Mouse (Mus musculus) intestine, postnatal 0 days (tissue): ENCODE measurements at regions not wholly inside any gene's neighbourhood (a gene's known extent, or its start where the extent isn't known, plus 50 kb on each side); places are given as distances from the start of the nearest gene placed in this dataset.

Source experiments
- ATAC-seq: fragments of 200-750 bp; cut with Nextera tagmentation; 2 replicates; pipeline ENCODE4 v1.8.0; 2017; ENCODE audit warnings: mild to moderate bottlenecking, moderate TSS enrichment, moderate library complexity
- H3K27ac ChIP-seq: fragments of 300-500 bp; sonication (generic); 2 replicates; pipeline ENCODE4 v1.5.1; 2014; ENCODE audit warnings: mild to moderate bottlenecking, low read depth, low read length, moderate library complexity
- H3K27me3 ChIP-seq: fragments of 300-500 bp; sonication (generic); replicated peaks from 2 replicates; pipeline ENCODE4 v1.6.1; 2014; ENCODE audit warnings: low read length, mixed read lengths; ENCODE audit not compliant: control insufficient read depth, insufficient read depth
- H3K36me3 ChIP-seq: fragments of 300-500 bp; sonication (generic); 2 replicates; pipeline ENCODE4 v1.6.1; 2014; ENCODE audit warnings: mild to moderate bottlenecking, moderate library complexity; ENCODE audit not compliant: control insufficient read depth, insufficient read depth
- H3K4me1 ChIP-seq: fragments of 300-500 bp; sonication (generic); replicated peaks from 2 replicates; pipeline ENCODE4 v1.6.1; 2014; ENCODE audit warnings: antibody characterized with exemption, low read length, mixed read lengths; ENCODE audit not compliant: control insufficient read depth, insufficient read depth
- H3K4me2 ChIP-seq: fragments of 300-500 bp; sonication (generic); replicated peaks from 2 replicates; pipeline ENCODE4 v1.6.1; 2014; ENCODE audit warnings: low read depth, mild to moderate bottlenecking, moderate library complexity
- H3K4me3 ChIP-seq: fragments of 300-500 bp; sonication (generic); 2 replicates; pipeline ENCODE4 v1.5.1; 2014; ENCODE audit warnings: low read depth, low read length
- H3K9ac ChIP-seq: fragments of 300-500 bp; sonication (generic); 2 replicates; pipeline ENCODE4 v1.6.1; 2014; ENCODE audit warnings: mild to moderate bottlenecking, low read depth, low read length
- H3K9me3 ChIP-seq: fragments of 300-500 bp; sonication (generic); 2 replicates; pipeline ENCODE4 v1.6.1; 2016; ENCODE audit warnings: mixed run types; ENCODE audit not compliant: control insufficient read depth
- CTCF ChIP-seq: sonication (generic); IDR thresholded peaks from 2 replicates; pipeline ENCODE4 v1.5.1; 2016; ENCODE audit warnings: low read depth, mild to moderate bottlenecking, control low read depth, antibody characterized with exemption, moderate library complexity
- WGBS: fragments of 180-500 bp; shearing (Covaris S2); extraction: QIAGEN DNeasy Blood & Tissue Kit; methylation state at CpG from one replicate; pipeline ENCODE4 v1.1.7; 2014; 5-methylcytosine and 5-hydroxymethylcytosine counted together

DNA sequence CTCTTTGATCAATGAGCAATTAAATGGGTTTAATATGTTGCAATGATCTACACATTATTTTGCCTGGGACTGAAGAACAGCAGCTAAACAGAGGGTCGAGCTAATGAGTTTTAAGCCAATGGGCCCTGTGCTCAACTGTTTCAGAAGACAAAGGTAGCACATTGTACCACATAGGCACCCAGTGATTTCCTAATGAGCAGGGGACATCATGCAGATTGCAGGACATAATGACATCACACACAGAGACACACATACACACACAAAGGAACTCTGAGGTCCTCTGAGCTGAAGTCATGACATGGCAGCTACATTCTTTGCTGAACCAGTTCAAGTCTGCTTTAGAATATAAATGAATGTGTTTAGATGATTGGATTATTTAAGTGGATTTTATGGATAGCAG lies 71.9 kb downstream of the Zfp330 start:
- Histone ChIP-seq H3K4me1 (no peaks in the 10 kb centered on the region), H3K9me3 (no peaks in the 10 kb centered on the region), H3K36me3 (no peaks in the 10 kb centered on the region), H3K9ac (no peak overlapping the region), H3K27ac (no peak overlapping the region), H3K4me2 (no peak overlapping the region), H3K4me3 (no peak overlapping the region), H3K27me3 (no peaks in the 10 kb centered on the region)
- ATAC-seq = no peak
- 78% methylated on average over 1 of the region's 1 CpGs for WGBS
- TF ChIP-seq CTCF = no peak

DNA sequence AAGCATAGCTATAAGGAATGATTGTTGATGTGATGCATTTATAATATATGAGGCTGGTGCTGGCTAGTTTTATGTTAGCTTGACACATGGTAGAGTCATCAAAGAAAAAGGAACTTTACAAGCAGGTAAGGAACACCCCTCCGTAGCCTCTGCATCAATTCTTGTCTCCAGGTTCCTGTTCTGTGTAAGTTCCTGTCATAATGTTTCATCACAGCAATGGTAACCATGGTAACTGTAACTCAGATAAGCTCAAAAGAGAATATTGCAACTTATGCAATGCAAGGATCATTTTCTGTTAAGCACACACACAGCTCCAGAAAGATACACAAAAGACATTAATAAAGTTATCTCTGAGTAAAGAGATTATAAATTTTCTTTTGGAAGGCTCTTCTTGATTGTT lies 73.5 kb downstream of the Zfp330 start:
- Histone ChIP-seq H3K36me3 (no peaks in the 10 kb centered on the region), H3K27me3 (no peaks in the 10 kb centered on the region), H3K4me2 (no peak overlapping the region), H3K27ac (no peak overlapping the region), H3K4me1 (no peaks in the 10 kb centered on the region), H3K4me3 (no peak overlapping the region), H3K9me3 (no peaks in the 10 kb centered on the region), H3K9ac (no peak overlapping the region)
- 37% methylated on average over 1 of the region's 1 CpGs for WGBS
- TF ChIP-seq CTCF = no peak
- no peak for ATAC-seq

DNA sequence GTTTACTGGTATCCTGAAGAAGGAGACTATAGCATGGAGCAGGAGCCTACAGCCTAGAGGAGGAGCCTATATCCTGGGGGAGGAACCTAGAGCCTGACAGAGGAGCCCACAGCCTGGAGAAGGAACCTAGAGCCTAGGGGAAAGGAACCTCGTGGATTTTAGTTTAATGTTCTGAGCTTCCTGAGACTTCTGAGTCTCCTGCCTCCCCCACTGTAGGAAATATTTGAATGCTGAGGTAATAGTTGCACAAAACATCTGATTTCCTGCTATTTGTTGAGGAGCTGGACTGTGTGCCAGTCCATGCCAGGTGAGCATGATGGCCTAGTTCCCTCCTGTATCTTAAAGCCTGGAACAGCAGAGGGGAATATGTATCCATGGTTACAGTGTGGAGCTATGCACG lies 74.7 kb downstream of the Zfp330 start:
- Histone ChIP-seq H3K9me3 (no peaks in the 10 kb centered on the region), H3K27me3 (no peaks in the 10 kb centered on the region), H3K4me3 (no peak overlapping the region), H3K4me2 (no peak overlapping the region), H3K27ac (no peak overlapping the region), H3K36me3 (no peaks in the 10 kb centered on the region), H3K4me1 (no peaks in the 10 kb centered on the region), H3K9ac (no peak overlapping the region)
- 66% methylated on average over 2 of the region's 2 CpGs for WGBS
- TF ChIP-seq CTCF = no peak
- ATAC-seq = no peak

DNA sequence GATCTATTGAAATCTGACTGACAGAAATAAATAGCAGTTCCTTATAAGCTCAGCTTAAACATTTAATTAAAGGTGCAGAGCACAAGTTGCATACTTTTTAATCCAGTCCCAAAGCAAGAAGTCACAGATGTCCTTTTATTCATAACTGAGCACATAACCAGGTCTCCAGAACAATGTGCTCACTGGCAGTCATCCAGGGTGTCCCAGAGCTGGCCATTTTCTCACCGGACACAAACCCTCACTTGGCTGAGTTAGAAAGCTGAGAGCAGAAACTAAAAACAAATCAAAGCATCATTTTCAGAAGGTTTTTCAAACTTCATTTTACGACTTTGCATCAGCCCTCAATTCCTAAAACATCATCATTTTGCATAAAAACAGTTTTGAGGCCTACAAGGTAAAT lies 75.9 kb downstream of the Zfp330 start:
- H3K36me3 ChIP-seq = no peaks in the 10 kb centered on the region
- WGBS = 59% methylated on average over 2 of the region's 2 CpGs
- no peak overlapping the region for H3K4me2 ChIP-seq
- ATAC-seq = no peak
- H3K4me1 ChIP-seq = no peaks in the 10 kb centered on the region
- no peaks in the 10 kb centered on the region for H3K9me3 ChIP-seq
- no peak overlapping the region for H3K9ac ChIP-seq
- H3K27me3 ChIP-seq = no peaks in the 10 kb centered on the region
- no peak for TF ChIP-seq CTCF
- H3K27ac ChIP-seq = no peak overlapping the region
- H3K4me3 ChIP-seq = no peak overlapping the region

DNA sequence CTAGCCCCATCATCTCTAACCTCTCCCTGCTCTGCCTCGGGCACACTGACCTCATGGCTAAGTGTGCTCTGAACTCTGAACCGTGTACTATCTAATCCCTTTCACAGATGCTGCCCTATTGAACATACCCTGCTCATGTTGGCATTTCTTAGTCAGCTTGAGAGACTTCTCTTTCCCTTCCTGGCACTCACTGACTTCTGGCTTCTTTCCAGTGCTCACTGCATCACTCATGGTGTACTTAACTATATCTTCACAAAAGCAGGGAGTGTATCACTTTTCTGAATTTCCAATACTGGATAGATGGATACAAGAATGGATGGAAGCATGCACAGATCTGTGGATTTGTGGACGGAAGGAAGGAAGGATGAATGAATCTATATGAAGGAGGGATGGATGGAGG lies 80.9 kb downstream of the Zfp330 start:
- 76% methylated on average over 3 of the region's 3 CpGs for WGBS
- Histone ChIP-seq H3K4me2 (no peak overlapping the region), H3K4me3 (no peak overlapping the region), H3K9me3 (no peaks in the 10 kb centered on the region), H3K4me1 (no peaks in the 10 kb centered on the region), H3K9ac (no peak overlapping the region), H3K27ac (no peak overlapping the region), H3K36me3 (no peaks in the 10 kb centered on the region), H3K27me3 (no peaks in the 10 kb centered on the region)
- ATAC-seq = no peak
- TF ChIP-seq CTCF = no peak

DNA sequence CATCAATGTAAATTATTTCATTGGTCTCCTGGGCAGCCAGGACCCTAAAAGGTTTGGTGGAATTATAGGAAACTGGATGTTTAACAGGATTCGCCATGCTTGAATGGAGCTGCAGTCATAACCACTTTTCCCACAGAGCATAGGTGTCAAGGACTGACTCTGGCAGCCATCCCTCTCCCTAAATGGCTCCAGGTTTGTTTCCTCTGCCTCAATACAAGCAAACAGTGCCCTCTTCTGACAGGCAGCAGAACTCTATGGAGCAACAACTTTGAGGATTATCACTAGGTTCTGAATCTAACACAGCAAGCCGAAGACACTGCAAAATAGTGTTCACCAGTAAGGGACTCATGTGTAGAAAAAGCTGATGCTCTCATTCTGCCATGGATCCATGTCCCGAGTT lies 84.6 kb downstream of the Zfp330 start:
- ATAC-seq = no peak
- Histone ChIP-seq H3K4me2 (no peak overlapping the region), H3K9me3 (no peaks in the 10 kb centered on the region), H3K4me1 (no peaks in the 10 kb centered on the region), H3K27ac (no peak overlapping the region), H3K27me3 (no peaks in the 10 kb centered on the region), H3K9ac (no peak overlapping the region), H3K36me3 (no peaks in the 10 kb centered on the region), H3K4me3 (no peak overlapping the region)
- WGBS = 42% methylated on average over 3 of the region's 3 CpGs
- TF ChIP-seq CTCF = peak; percentile 83

DNA sequence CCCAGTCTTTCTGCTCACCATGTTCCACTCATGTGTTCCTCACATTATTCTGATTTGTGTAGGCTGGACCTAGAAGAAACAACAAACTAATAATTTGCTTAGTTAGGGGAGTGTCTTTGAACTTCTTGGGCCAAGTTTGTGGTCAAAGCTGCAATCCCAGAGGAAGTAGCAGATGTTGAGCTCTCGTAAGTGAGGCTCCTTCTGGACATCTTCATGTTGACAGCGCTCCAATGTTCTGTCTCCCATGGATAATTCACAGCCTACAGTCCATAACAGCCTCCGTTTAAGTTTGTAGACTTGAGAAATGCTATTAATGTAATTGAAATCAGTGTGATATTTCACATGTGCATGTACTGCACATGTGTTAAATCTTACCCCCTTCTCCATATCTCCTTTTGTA lies 88.0 kb downstream of the Zfp330 start:
- Histone ChIP-seq H3K4me1 (no peaks in the 10 kb centered on the region), H3K4me2 (no peak overlapping the region), H3K36me3 (no peaks in the 10 kb centered on the region), H3K27ac (no peak overlapping the region), H3K9me3 (no peaks in the 10 kb centered on the region), H3K27me3 (no peaks in the 10 kb centered on the region), H3K9ac (no peak overlapping the region), H3K4me3 (no peak overlapping the region)
- TF ChIP-seq CTCF = no peak
- WGBS = 63% methylated on average over 3 of the region's 3 CpGs
- no peak for ATAC-seq
